Mouse (Mus musculus) layer of hippocampus, adult 9-11 months (tissue): Measurements from ENCODE around the gene Eif3m.

Experiments
- DNase-seq: peaks from one replicate; pipeline ENCODE4 v3.0.0; 2022

The Eif3m gene

GRCm38 (mm10) chr2:105007236-105007635 lies 9.6 kb downstream of the Eif3m start:
- no peak for DNase-seq

GRCm38 (mm10) chr2:104996201-104996600 lies 20.7 kb downstream of the Eif3m start:
- DNase-seq, result no peak

GRCm38 (mm10) chr2:104994436-104994835 lies 22.4 kb downstream of the Eif3m start:
- no peak for DNase-seq

GRCm38 (mm10) chr2:104988974-104989373 lies 27.9 kb downstream of the Eif3m start:
- DNase-seq, result no peak

GRCm38 (mm10) chr2:104985796-104986195 lies 31.1 kb downstream of the Eif3m start:
- DNase-seq, result no peak

GRCm38 (mm10) chr2:104981712-104982111 lies 35.2 kb downstream of the Eif3m start:
- no peak for DNase-seq

DNA sequence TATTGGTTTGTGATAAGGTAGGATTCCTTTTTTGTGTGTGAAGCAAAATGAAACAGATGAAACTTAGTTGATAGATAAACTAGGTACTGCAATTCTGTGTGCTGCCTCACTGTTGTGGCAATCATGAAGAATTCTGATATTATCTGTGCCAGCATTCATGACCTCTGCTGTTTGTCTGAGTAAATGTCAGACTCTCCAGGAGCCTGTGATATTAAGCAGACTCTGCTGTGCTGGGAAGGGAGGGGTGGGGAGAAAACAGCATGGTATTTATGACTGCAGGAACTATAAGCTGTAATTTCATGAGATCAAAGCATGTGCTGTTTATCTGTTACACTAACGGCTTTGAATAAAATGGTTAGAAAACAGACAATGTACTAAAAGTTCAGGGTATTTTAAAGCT lies 52.4 kb downstream of the Eif3m start:
- DNase-seq, result no peak
